ENCODE assay signal across 9 mouse cellular contexts in genomic region chr19:56976962-56977948, GRCm38 (mm10). TPM values are rescaled to one million over a fixed set of nuclear protein-coding genes. Genes with fewer than 3 reads are reported as not detected.
DNase-seq lines count a peak whose midpoint lies in the region; ATAC-seq lines count a peak whose summit lies in the region.
"Had no signal": no experiment of that assay in that cellular context is flagged by ENCODE, and none has a peak within 500 bp of the region (broad histone marks: within the 10 kb centered on the region; RNA-seq: fewer than 3 reads in every experiment).

No protein-coding gene starts in this region.

- no peaks in the 10 kb centered on the region for H3K9me3 ChIP-seq in midbrain, embryonic 14.5 days (ENCODE audit: control insufficient read depth, low read length)
- H3K9me3 ChIP-seq: megakaryocyte, embryonic 14.5 days had no signal

- peak; percentile 19 for DNase-seq in MN1 (ENCODE audit: low spot score)
- peak; percentile 63 for DNase-seq in adrenal gland, postnatal 14 days
- DNase-seq in frontal cortex, adult 2 months (ENCODE audit: extremely low spot score in 1 of 2, low spot score in 1 of 2) = peak; percentile 28 to 56
- DNase-seq in heart, postnatal 4 days = peak; percentile 73
- peak; percentile 37 to 49 for DNase-seq in layer of hippocampus, postnatal 14 days (ENCODE audit: low spot score in 2 of 2)
- peak; percentile 31 for DNase-seq in midbrain, embryonic 14.5 days
- DNase-seq in yolk sac, embryonic 10.5 days (ENCODE audit: low spot score) = peak; percentile 82

- no peak overlapping the region for H3K4me2 ChIP-seq in midbrain, embryonic 14.5 days (ENCODE audit: low read length)

- no peak overlapping the region for H3K9ac ChIP-seq in midbrain, embryonic 14.5 days (replicated peaks; ENCODE audit: low read length)

- WGBS in midbrain, embryonic 14.5 days = 63% methylated on average over 19 of the region's 19 CpGs

- no peaks in the 10 kb centered on the region for H3K36me3 ChIP-seq in midbrain, embryonic 14.5 days (ENCODE audit: control insufficient read depth, insufficient read depth, low read length)

- H3K4me3 ChIP-seq in midbrain, embryonic 14.5 days (replicated peaks; ENCODE audit: low read depth, low read length) = no peak overlapping the region
- H3K4me3 ChIP-seq: megakaryocyte, embryonic 14.5 days had no signal

- no peaks in the 10 kb centered on the region for H3K27me3 ChIP-seq in midbrain, embryonic 14.5 days (ENCODE audit: control insufficient read depth, insufficient read depth, low read length)

- H3K27ac ChIP-seq in midbrain, embryonic 14.5 days (replicated peaks; ENCODE audit: low read depth, low read length) = peak overlapping the region; percentile 32; the same call in 1 of the 2 replicates

- no peak for ATAC-seq in midbrain, embryonic 14.5 days (ENCODE audit: low FRiP score, low TSS enrichment)
- no peak for ATAC-seq in CD4-positive, CD25-positive, alpha-beta regulatory T cell, adult 4 months

- peaks cover 4% of the 10 kb centered on the region; the same call in 1 of the 2 replicates for H3K4me1 ChIP-seq in midbrain, embryonic 14.5 days (ENCODE audit: control insufficient read depth, insufficient read depth, low read length)
- H3K4me1 ChIP-seq: megakaryocyte, embryonic 14.5 days had no signal

RNA-seq across cellular contexts. Expression of gene Afap1l2, which starts 30.8 kb away (rescaled TPM):
- 15.2 and 17.3 TPM in 2 replicates for total RNA-seq in adrenal gland, postnatal 14 days (2021)
- 12.2 and 12.7 TPM in 2 replicates for polyA plus RNA-seq in frontal cortex, adult 2 months (2012; rRNA removed)
- total RNA-seq in heart, postnatal 4 days (2021) = 10 to 100 TPM; 10.1 to 11.9 TPM
- 10 to 100 TPM; 20.0 to 21.3 TPM for total RNA-seq in layer of hippocampus, postnatal 14 days (2021)
- polyA plus RNA-seq in midbrain, embryonic 14.5 days (2014; fragmentation: Nextera tagmentation; extraction: Ambion mirVana) = 5.7 and 8.8 TPM in 2 replicates
- not detected for polyA plus RNA-seq in CD4-positive, CD25-positive, alpha-beta regulatory T cell, adult 4 months (2017; shearing (Covaris generic))

Comparison
In these comparisons a context has a peak if more than half of its experiments do, and no peak if none do; other contexts are left out.
1. DNase-seq: peak in every context shown above with its lines; median percentile 82 in yolk sac, embryonic 10.5 days; 73 in heart, postnatal 4 days; 63 in adrenal gland, postnatal 14 days; 43 in layer of hippocampus, postnatal 14 days; 42 in frontal cortex, adult 2 months; 31 in midbrain, embryonic 14.5 days; 19 in MN1.